Mouse (Mus musculus): Measurements from ENCODE around the gene Dab1. TPM values are rescaled to one million over a fixed set of nuclear protein-coding genes. Genes with fewer than 3 reads are reported as not detected.

Gene Dab1
- polyA plus RNA-seq, 1 experiment from 2014 or later, result 195 TPM

- Histone ChIP-seq H3K4me2 (ENCODE audit: low read length) (no peak overlapping the region), H3K9me3 (ENCODE audit: control insufficient read depth, low read length) (no peaks in the 10 kb centered on the region), H3K27me3 (replicated peaks; ENCODE audit: control insufficient read depth, insufficient read depth, low read length) (no peaks in the 10 kb centered on the region), H3K27ac (ENCODE audit: low read length) (no peak overlapping the region), H3K36me3 (ENCODE audit: control insufficient read depth, insufficient read depth) (no peaks in the 10 kb centered on the region), H3K9ac (replicated peaks; ENCODE audit: low read depth, low read length) (no peak overlapping the region), H3K4me1 (replicated peaks; ENCODE audit: control insufficient read depth, insufficient read depth, low read length) (no peaks in the 10 kb centered on the region), H3K4me3 (replicated peaks; ENCODE audit: low read length) (no peak overlapping the region)
- ATAC-seq, result no peak
- WGBS, result 87% methylated on average over 3 of the region's 3 CpGs
Observed at GRCm38 (mm10) chr4:104781441-104781840, 1162.3 kb downstream of the Dab1 start.

GRCm38 (mm10) chr4:104782346-104782745, 1163.2 kb downstream of the Dab1 start:
- Histone ChIP-seq H3K4me1 (replicated peaks; ENCODE audit: control insufficient read depth, insufficient read depth, low read length) (no peaks in the 10 kb centered on the region), H3K36me3 (ENCODE audit: control insufficient read depth, insufficient read depth) (no peaks in the 10 kb centered on the region), H3K9ac (replicated peaks; ENCODE audit: low read depth, low read length) (no peak overlapping the region), H3K9me3 (ENCODE audit: control insufficient read depth, low read length) (no peaks in the 10 kb centered on the region), H3K27me3 (replicated peaks; ENCODE audit: control insufficient read depth, insufficient read depth, low read length) (no peaks in the 10 kb centered on the region), H3K4me2 (ENCODE audit: low read length) (no peak overlapping the region), H3K27ac (ENCODE audit: low read length) (no peak overlapping the region), H3K4me3 (replicated peaks; ENCODE audit: low read length) (no peak overlapping the region)
- no peak for ATAC-seq
- WGBS, result 84% methylated on average over 4 of the region's 4 CpGs

- Histone ChIP-seq H3K4me2 (ENCODE audit: low read length) (no peak overlapping the region), H3K9me3 (ENCODE audit: control insufficient read depth, low read length) (no peaks in the 10 kb centered on the region), H3K27me3 (replicated peaks; ENCODE audit: control insufficient read depth, insufficient read depth, low read length) (no peaks in the 10 kb centered on the region), H3K27ac (ENCODE audit: low read length) (no peak overlapping the region), H3K4me1 (replicated peaks; ENCODE audit: control insufficient read depth, insufficient read depth, low read length) (no peaks in the 10 kb centered on the region), H3K4me3 (replicated peaks; ENCODE audit: low read length) (no peak overlapping the region), H3K9ac (replicated peaks; ENCODE audit: low read depth, low read length) (no peak overlapping the region), H3K36me3 (ENCODE audit: control insufficient read depth, insufficient read depth) (no peaks in the 10 kb centered on the region)
- 93% methylated on average over 4 of the region's 4 CpGs for WGBS
- ATAC-seq, result no peak
Observed at GRCm38 (mm10) chr4:104792111-104792510, 1173.0 kb downstream of the Dab1 start.

All from forebrain, embryonic 16.5 days (tissue).